Mouse (Mus musculus) limb, embryonic 11.5 days (tissue): ENCODE data around the gene Dnah2. TPM values are rescaled to one million over a fixed set of nuclear protein-coding genes. Genes with fewer than 3 reads are reported as not detected.

Source experiments
- microRNA-seq: library from miRNA; unstranded; fragments of <30 nt; microRNA quantifications from one replicate; pipeline ENCODE4, GENCODE M21; 2016
- polyA plus RNA-seq: library from polyadenylated mRNA; unstranded; fragments of >200 nt; fragmentation: Nextera tagmentation; extraction: Ambion mirVana; gene quantifications from 2 replicates; pipeline ENCODE4 v1.2.1, GENCODE M21; 2014

The Dnah2 gene
- polyA plus RNA-seq, 1 experiment from 2014 or later = 0.87 TPM

Small RNAs within 50 kb of the gene (microRNA-seq; reads per million reads assigned to microRNA genes)
- gene Gm27493 = not detected

Other genes with a start within 250 kb of the Dnah2 start
- gene Cntrob, start 225.3 kb downstream of the Dnah2 start, polyA plus RNA-seq = 23.4 and 24.5 TPM in 2 replicates
- 149 and 161 TPM in 2 replicates for gene Trappc1, start 225.1 kb downstream of the Dnah2 start, polyA plus RNA-seq
- gene Kcnab3, start 222.9 kb downstream of the Dnah2 start, polyA plus RNA-seq = 2.2 TPM in 2 replicates
- 25.0 and 28.5 TPM in 2 replicates for gene Rnf227, start 208.6 kb downstream of the Dnah2 start, polyA plus RNA-seq
- gene Chd3, start 179.7 kb downstream of the Dnah2 start, polyA plus RNA-seq = 58.6 and 68.0 TPM in 2 replicates
- gene Naa38, start 153.6 kb downstream of the Dnah2 start, polyA plus RNA-seq = 129 and 141 TPM in 2 replicates
- 29.2 and 37.0 TPM in 2 replicates for gene Cyb5d1, start 153.5 kb downstream of the Dnah2 start, polyA plus RNA-seq
- 22.7 and 23.6 TPM in 2 replicates for gene Tmem88, start 150.9 kb downstream of the Dnah2 start, polyA plus RNA-seq
- gene Kdm6b, start 135.4 kb downstream of the Dnah2 start, polyA plus RNA-seq = 42.4 and 44.5 TPM in 2 replicates
- gene Efnb3, start 11.1 kb upstream of the Dnah2 start, polyA plus RNA-seq = 12.9 and 14.4 TPM in 2 replicates
- 45.7 and 46.9 TPM in 2 replicates for gene Wrap53, start 31.1 kb upstream of the Dnah2 start, polyA plus RNA-seq
- gene Trp53, start 31.2 kb upstream of the Dnah2 start, polyA plus RNA-seq = 250 and 254 TPM in 2 replicates
- gene Atp1b2, start 56.8 kb upstream of the Dnah2 start, polyA plus RNA-seq = 4.5 and 4.9 TPM in 2 replicates
- gene Shbg, start 68.8 kb upstream of the Dnah2 start, polyA plus RNA-seq = not detected in 2 replicates
- 14.7 and 16.2 TPM in 2 replicates for gene Sat2, start 72.9 kb upstream of the Dnah2 start, polyA plus RNA-seq
- 35.8 and 37.5 TPM in 2 replicates for gene Fxr2, start 83.9 kb upstream of the Dnah2 start, polyA plus RNA-seq
- gene Sox15, start 106.2 kb upstream of the Dnah2 start, polyA plus RNA-seq = 0.17 TPM in 1 of 2 replicates, not detected in the other
- 21.0 and 41.0 TPM in 2 replicates for gene Mpdu1, start 113.5 kb upstream of the Dnah2 start, polyA plus RNA-seq
- gene Cd68, start 117.0 kb upstream of the Dnah2 start, polyA plus RNA-seq = 3.4 and 4.5 TPM in 2 replicates
- 759 and 892 TPM in 2 replicates for gene Eif4a1, start 123.3 kb upstream of the Dnah2 start, polyA plus RNA-seq
- gene Senp3, start 133.0 kb upstream of the Dnah2 start, polyA plus RNA-seq = 125 and 127 TPM in 2 replicates
- gene Tnfsf13, start 136.7 kb upstream of the Dnah2 start, polyA plus RNA-seq = not detected in 2 replicates
- 2.6 and 3.3 TPM in 2 replicates for gene Tnfsf12, start 146.7 kb upstream of the Dnah2 start, polyA plus RNA-seq
- 1.1 and 1.3 TPM in 2 replicates for gene Tnfsfm13, start 147.0 kb upstream of the Dnah2 start, polyA plus RNA-seq
- 64.0 and 78.3 TPM in 2 replicates for gene Polr2a, start 209.5 kb upstream of the Dnah2 start, polyA plus RNA-seq
- gene Slc35g3, start 212.9 kb upstream of the Dnah2 start, polyA plus RNA-seq = 0.09 TPM in 1 of 2 replicates, not detected in the other
- 0.96 and 1.1 TPM in 2 replicates for gene Zbtb4, start 216.8 kb upstream of the Dnah2 start, polyA plus RNA-seq
- gene Chrnb1, start 246.8 kb upstream of the Dnah2 start, polyA plus RNA-seq = 4.3 and 4.4 TPM in 2 replicates